Mouse (Mus musculus) kidney, embryonic 14.5 days (tissue): ENCODE measurements around the gene Mecr. TPM values are rescaled to one million over a fixed set of nuclear protein-coding genes. Genes with fewer than 3 reads are reported as not detected.

Experiments
- ATAC-seq: fragments of 200-750 bp; cut with Nextera tagmentation; 2 replicates; pipeline ENCODE4 v1.8.0; 2017; ENCODE audit warnings: moderate number of reproducible peaks, mild to moderate bottlenecking, moderate TSS enrichment, moderate library complexity; ENCODE audit not compliant: low FRiP score, low TSS enrichment
- H3K27ac ChIP-seq: fragments of 300-500 bp; sonication (generic); 2 replicates; pipeline ENCODE4 v1.5.1; 2014; ENCODE audit warnings: low read depth, mild to moderate bottlenecking, low read length, moderate library complexity, mixed read lengths
- H3K27me3 ChIP-seq: fragments of 300-500 bp; sonication (generic); 2 replicates; pipeline ENCODE4 v1.6.1; 2014; ENCODE audit warnings: mild to moderate bottlenecking, low read length; ENCODE audit not compliant: control insufficient read depth, insufficient read depth
- H3K36me3 ChIP-seq: fragments of 300-500 bp; sonication (generic); 2 replicates; pipeline ENCODE4 v1.6.1; 2014; ENCODE audit warnings: low read length, mixed read lengths; ENCODE audit not compliant: control insufficient read depth, insufficient read depth
- H3K4me1 ChIP-seq: fragments of 300-500 bp; sonication (generic); 2 replicates; pipeline ENCODE4 v1.6.1; 2014; ENCODE audit warnings: low read length, mixed read lengths; ENCODE audit not compliant: control insufficient read depth, insufficient read depth
- H3K4me2 ChIP-seq: fragments of 300-500 bp; sonication (generic); replicated peaks from 2 replicates; pipeline ENCODE4 v1.6.1; 2014; ENCODE audit warnings: low read depth, mild to moderate bottlenecking, low read length
- H3K4me3 ChIP-seq: fragments of 300-500 bp; sonication (generic); 2 replicates; pipeline ENCODE4 v1.5.1; 2014; ENCODE audit warnings: mild to moderate bottlenecking, low read length
- H3K9ac ChIP-seq: fragments of 300-500 bp; sonication (generic); 2 replicates; pipeline ENCODE4 v1.6.1; 2014; ENCODE audit warnings: low read depth, mild to moderate bottlenecking, low read length, moderate library complexity
- H3K9me3 ChIP-seq: fragments of 300-500 bp; sonication (generic); 2 replicates; pipeline ENCODE4 v1.6.1; 2016; ENCODE audit warnings: low read length; ENCODE audit not compliant: control insufficient read depth
- WGBS: fragments of 180-500 bp; shearing (Covaris S2); extraction: QIAGEN DNeasy Blood & Tissue Kit; methylation state at CpG from one replicate; pipeline ENCODE4 v1.1.7; 2014; 5-methylcytosine and 5-hydroxymethylcytosine counted together
- polyA plus RNA-seq: library from polyadenylated mRNA; unstranded; fragments of >200 nt; fragmentation: Nextera tagmentation; extraction: Ambion mirVana; gene quantifications from 2 replicates; pipeline ENCODE4 v1.2.1, GENCODE M21; 2014

Mecr gene
- polyA plus RNA-seq, 1 experiment from 2014 or later, result 46.6 TPM

DNA sequence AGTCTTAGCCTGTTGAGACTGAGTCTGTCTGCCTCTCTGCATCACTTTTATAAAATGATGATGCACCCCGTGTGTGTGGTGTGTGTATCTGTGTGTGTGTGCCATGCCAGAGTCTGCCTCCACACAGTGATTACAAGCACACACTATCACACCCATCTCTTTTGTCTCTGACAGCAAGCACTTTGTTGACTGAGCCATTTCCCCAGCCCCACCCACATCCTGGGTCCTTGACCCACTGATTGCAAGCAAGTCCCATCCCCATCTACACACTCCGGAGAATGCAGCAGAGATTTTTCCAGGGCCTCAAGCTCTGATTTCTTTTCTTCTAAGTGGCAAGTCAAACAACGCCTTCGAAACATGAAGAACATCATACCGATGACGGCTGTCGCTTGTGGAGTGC, 29.5 kb upstream of the Mecr start:
- 88% methylated on average over 7 of the region's 7 CpGs for WGBS

DNA sequence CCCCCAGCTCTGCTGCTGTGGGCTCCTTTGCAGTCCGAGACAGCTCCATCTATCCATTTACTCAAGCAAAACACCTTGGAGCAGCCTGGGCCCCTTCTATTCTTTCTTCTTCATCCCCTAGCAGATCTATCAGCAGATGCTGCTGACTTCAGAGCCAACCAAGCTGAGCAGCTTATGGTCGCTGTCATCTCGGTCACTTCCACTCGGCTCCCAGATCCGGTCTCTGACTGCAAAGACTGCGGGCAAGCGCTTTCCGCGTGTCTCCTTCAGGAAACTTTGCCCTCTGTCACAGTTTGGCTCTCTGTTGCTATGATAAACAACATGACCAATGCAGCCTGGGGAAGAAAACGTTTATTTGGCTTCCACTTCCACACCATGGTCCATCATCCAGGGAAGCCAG, 28.4 kb upstream of the Mecr start:
- Histone ChIP-seq H3K36me3 (no peaks in the 10 kb centered on the region), H3K27ac (no peak overlapping the region), H3K4me2 (no peak overlapping the region), H3K27me3 (no peaks in the 10 kb centered on the region), H3K4me1 (peaks cover 6% of the 10 kb centered on the region; the same call in 1 of the 2 replicates), H3K4me3 (no peak overlapping the region), H3K9me3 (no peaks in the 10 kb centered on the region), H3K9ac (no peak overlapping the region)
- no peak for ATAC-seq
- 69% methylated on average over 10 of the region's 10 CpGs for WGBS

More for the DNA sequence above, 29.5 kb upstream of the Mecr start:
- no peak overlapping the region for H3K27ac ChIP-seq
- no peak overlapping the region for H3K4me2 ChIP-seq
- no peaks in the 10 kb centered on the region for H3K9me3 ChIP-seq
- H3K9ac ChIP-seq, result no peak overlapping the region
- H3K36me3 ChIP-seq, result no peaks in the 10 kb centered on the region
- no peaks in the 10 kb centered on the region for H3K27me3 ChIP-seq
- no peak overlapping the region for H3K4me3 ChIP-seq
- ATAC-seq, result no peak
- peaks cover 6% of the 10 kb centered on the region; the same call in 1 of the 2 replicates for H3K4me1 ChIP-seq

DNA sequence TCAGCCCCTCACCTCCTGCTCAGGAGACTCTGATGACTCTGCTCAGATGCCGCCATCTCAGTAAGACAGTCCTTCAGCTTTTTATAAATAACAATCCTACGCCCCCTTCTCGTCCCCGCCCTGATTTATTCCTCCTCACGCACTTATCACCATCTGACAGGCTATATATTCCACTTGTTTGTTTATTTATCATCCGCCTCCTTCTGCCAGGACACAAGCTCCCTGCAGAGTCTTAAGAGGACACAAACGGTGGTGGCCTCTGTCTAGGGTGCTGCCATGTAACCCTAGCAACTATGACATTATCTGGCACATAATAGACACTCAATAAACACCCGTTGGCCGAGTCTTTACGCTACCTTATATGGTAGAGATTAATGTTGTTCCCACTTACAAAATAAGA, 27.5 kb upstream of the Mecr start:
- H3K4me2 ChIP-seq, result no peak overlapping the region
- ATAC-seq, result 0 out of 2 replicates have a peak, but pooled peaks have one; percentile 11

DNA sequence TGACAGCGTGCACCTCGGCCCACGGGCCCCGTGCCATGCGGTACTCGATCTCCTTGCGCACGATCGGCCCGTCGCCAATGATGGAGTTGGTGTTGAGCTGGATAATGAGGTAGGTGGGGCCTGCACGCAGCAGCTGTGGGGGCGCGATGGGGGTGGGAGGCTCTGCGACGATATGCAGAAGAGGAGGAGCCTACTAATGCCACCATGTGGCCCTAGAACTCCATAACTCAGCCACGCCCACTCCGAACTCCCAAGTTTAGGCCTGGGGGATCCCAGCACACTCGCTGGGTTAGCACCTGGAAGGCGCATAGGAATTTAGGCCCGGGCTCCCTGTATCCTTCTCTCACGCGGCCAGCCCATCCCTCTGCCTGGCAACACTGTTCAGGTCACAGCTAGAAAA, 24.3 kb upstream of the Mecr start:
- no peak overlapping the region for H3K27ac ChIP-seq
- WGBS, result 62% methylated on average over 23 of the region's 23 CpGs
- no peaks in the 10 kb centered on the region; the same call in 1 of the 2 replicates for H3K4me1 ChIP-seq
- H3K4me2 ChIP-seq, result no peak overlapping the region
- H3K9me3 ChIP-seq, result no peaks in the 10 kb centered on the region
- no peaks in the 10 kb centered on the region for H3K27me3 ChIP-seq
- no peak overlapping the region for H3K9ac ChIP-seq
- H3K4me3 ChIP-seq, result no peak overlapping the region
- H3K36me3 ChIP-seq, result no peaks in the 10 kb centered on the region
- ATAC-seq, result no peak

More for the DNA sequence above, 27.5 kb upstream of the Mecr start:
- H3K4me1 ChIP-seq, result peaks cover 6% of the 10 kb centered on the region; the same call in 1 of the 2 replicates
- 60% methylated on average over 10 of the region's 10 CpGs for WGBS
- H3K4me3 ChIP-seq, result no peak overlapping the region
- no peaks in the 10 kb centered on the region for H3K9me3 ChIP-seq
- H3K27ac ChIP-seq, result no peak overlapping the region
- H3K36me3 ChIP-seq, result no peaks in the 10 kb centered on the region
- no peaks in the 10 kb centered on the region for H3K27me3 ChIP-seq
- no peak overlapping the region for H3K9ac ChIP-seq

DNA sequence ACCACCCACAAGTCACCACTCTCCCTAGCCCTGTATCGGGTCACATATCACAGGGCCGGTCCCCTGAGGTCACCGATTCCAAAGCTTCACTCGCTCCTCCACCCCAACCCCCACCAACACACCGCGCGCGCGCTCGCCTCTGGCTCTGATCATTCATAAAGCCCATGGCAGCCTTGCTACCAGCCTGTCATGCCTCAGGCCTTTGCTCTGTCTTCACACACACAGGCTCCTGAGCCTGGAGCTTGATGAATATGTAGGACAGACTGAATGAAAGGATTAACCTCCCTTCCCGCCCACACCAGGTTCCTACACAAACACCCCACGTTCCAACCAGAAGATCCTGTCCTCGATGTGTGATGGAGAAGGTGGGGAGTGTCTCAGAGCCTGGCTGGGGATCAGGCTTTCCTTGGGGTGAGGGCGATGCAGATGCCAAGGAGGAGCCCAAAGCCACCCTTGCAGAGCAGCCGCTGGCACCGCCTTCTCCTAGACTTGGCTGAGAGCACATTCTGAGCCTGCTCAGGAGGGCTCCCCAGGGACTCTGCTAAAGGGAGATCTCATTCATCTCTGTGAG, 22.0 kb upstream of the Mecr start:
- Histone ChIP-seq H3K4me2 (no peak overlapping the region), H3K36me3 (no peaks in the 10 kb centered on the region), H3K27ac (no peak overlapping the region), H3K9me3 (no peaks in the 10 kb centered on the region), H3K27me3 (no peaks in the 10 kb centered on the region), H3K4me3 (no peak overlapping the region), H3K4me1 (peaks cover 2% of the 10 kb centered on the region; the same call in 1 of the 2 replicates), H3K9ac (no peak overlapping the region)
- WGBS, result 42% methylated on average over 16 of the region's 16 CpGs
- no peak for ATAC-seq

DNA sequence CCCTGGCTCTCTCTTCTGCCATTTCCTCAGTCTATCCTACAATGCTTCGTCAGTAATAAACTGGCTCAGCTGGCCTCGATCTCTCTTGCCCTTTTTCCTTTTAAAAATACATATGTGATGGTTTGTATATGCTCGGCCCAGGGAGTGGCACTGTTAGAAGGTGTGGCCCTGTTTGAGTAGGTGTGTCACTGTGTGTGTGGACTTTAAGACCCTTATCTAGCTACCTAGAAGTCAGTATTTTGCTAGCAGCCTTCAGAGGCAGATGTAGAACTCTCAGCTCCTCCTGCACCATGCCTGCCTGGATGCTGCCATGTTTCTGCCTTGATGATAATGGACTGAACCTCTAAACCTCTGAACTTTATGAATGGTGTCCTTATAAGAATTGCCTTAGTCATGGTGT, 20.7 kb upstream of the Mecr start:
- no peak for ATAC-seq
- Histone ChIP-seq H3K4me1 (peaks cover 2% of the 10 kb centered on the region; the same call in 1 of the 2 replicates), H3K27ac (no peak overlapping the region), H3K36me3 (no peaks in the 10 kb centered on the region), H3K9ac (no peak overlapping the region; the same call in 1 of the 2 replicates), H3K27me3 (no peaks in the 10 kb centered on the region), H3K4me2 (no peak overlapping the region), H3K9me3 (no peaks in the 10 kb centered on the region), H3K4me3 (no peak overlapping the region)
- 90% methylated on average over 3 of the region's 3 CpGs for WGBS

DNA sequence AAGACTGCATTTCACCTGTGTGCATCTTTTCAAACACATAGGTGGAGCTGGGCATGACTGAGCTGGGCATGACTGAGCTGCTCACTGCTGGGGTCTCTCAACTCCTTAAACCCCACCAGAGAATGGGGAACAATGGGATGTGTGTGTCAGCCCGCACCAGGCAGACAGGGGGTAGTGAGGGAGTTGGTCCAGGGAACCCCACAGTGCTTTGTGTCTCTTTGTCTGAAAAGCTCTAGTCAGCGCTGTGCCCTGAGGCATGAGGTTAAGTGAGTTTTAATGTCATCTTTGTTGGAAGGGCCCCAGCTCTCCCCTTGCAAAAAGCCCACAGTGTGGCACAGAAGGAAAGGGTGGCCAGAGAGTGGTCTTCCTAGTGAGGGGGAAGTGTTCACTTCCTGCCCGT, 18.3 kb upstream of the Mecr start:
- H3K36me3 ChIP-seq, result no peaks in the 10 kb centered on the region
- no peaks in the 10 kb centered on the region for H3K27me3 ChIP-seq
- no peak overlapping the region for H3K4me3 ChIP-seq
- H3K4me1 ChIP-seq, result peaks cover 6% of the 10 kb centered on the region; the same call in 1 of the 2 replicates
- no peak for ATAC-seq
- WGBS, result 58% methylated on average over 3 of the region's 3 CpGs
- no peak overlapping the region for H3K4me2 ChIP-seq
- H3K9ac ChIP-seq, result no peak overlapping the region
- no peaks in the 10 kb centered on the region for H3K9me3 ChIP-seq
- H3K27ac ChIP-seq, result no peak overlapping the region

DNA sequence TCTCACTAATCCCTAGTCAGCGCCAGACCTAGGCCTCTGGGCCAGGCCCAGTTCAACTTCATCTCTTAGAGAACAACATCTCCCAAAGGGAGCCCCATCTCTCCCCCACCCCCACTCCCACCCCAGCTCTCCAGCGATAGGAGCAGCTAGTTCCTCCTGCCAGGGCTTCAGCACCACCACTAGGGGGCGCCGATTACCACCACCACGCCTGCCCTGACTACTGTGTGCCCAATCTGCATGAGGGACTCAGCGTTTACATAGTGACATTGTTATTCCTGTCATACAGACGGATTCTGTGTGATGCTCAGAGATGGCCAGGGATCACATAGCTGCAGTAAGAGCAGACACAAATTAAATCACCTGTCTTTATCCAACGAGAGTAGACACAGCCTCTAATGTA, 17.4 kb upstream of the Mecr start:
- no peaks in the 10 kb centered on the region for H3K27me3 ChIP-seq
- H3K4me1 ChIP-seq, result peaks cover 6% of the 10 kb centered on the region; the same call in 1 of the 2 replicates
- WGBS, result 46% methylated on average over 8 of the region's 8 CpGs
- no peak overlapping the region for H3K9ac ChIP-seq
- H3K36me3 ChIP-seq, result no peaks in the 10 kb centered on the region
- H3K9me3 ChIP-seq, result no peaks in the 10 kb centered on the region
- no peak overlapping the region for H3K27ac ChIP-seq
- no peak for ATAC-seq
- H3K4me2 ChIP-seq, result no peak overlapping the region
- no peak overlapping the region for H3K4me3 ChIP-seq

DNA sequence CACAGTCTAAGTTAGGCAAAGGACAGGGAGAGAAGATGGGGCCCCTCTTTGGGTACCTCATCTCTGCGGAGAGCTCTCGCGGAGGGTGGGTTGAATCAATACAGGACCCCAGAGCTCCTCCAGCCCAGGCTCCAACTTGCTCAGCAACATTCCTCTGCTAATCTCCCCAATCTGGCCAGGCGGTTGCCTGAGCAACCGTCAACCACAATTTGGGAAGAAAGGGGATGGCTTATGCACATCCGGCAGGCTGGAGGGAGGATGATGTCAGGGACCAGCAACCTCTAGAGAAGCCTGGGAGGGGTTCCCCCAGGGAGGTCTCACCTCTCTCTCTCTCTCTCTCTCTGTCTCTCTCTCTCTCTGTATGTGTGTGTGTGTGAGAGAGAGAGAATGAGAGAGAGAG, 16.4 kb upstream of the Mecr start:
- Histone ChIP-seq H3K27ac (peak overlapping the region; percentile 7; the same call in 1 of the 2 replicates), H3K4me3 (no peak overlapping the region), H3K4me2 (no peak overlapping the region), H3K4me1 (0 out of 2 replicates have a peak, but pooled peaks cover 6% of the 10 kb centered on the region), H3K9ac (no peak overlapping the region), H3K36me3 (no peaks in the 10 kb centered on the region), H3K27me3 (no peaks in the 10 kb centered on the region), H3K9me3 (no peaks in the 10 kb centered on the region)
- WGBS, result 21% methylated on average over 6 of the region's 6 CpGs
- ATAC-seq, result peak; percentile 52
